Mouse (Mus musculus): ENCODE results near the gene Kcnq1. TPM values are rescaled to one million over a fixed set of nuclear protein-coding genes. Genes with fewer than 3 reads are reported as not detected.

The Kcnq1 gene
- polyA plus RNA-seq, 1 experiment from 2014 or later = 2.1 TPM

DNA sequence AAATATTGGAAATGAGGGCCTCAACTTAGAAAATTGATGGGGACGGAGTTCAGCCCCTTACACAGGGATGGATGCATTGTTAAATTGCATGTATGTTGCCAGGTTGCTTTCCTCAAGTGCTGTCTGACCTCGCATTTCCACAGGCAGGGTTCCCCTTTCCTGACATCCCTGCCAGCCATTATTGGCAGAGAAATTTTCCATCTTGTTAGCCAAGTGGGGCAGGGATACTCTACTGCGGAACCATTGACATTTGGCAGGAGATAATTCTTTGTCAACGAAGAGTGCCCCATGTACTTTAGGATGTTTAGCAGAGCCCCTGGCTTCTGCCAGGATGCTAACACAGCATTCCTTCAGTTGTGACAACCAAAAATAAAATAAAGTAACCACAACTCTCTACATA, 104.6 kb downstream of the Kcnq1 start:
- Histone ChIP-seq H3K9ac (ENCODE audit: low read length) (no peak overlapping the region), H3K36me3 (ENCODE audit: control insufficient read depth, insufficient read depth, low read length) (no peaks in the 10 kb centered on the region), H3K27ac (ENCODE audit: low read depth, low read length) (no peak overlapping the region), H3K4me1 (ENCODE audit: control insufficient read depth, insufficient read depth, low read length) (no peaks in the 10 kb centered on the region), H3K27me3 (replicated peaks; ENCODE audit: control insufficient read depth, insufficient read depth, low read length) (no peaks in the 10 kb centered on the region), H3K4me3 (ENCODE audit: low read depth, low read length) (no peak overlapping the region), H3K9me3 (replicated peaks; ENCODE audit: control insufficient read depth, low read length) (no peaks in the 10 kb centered on the region), H3K4me2 (ENCODE audit: low read length) (no peak overlapping the region)
- WGBS = 83% methylated on average over 4 of the region's 4 CpGs
- ATAC-seq = no peak
- no peak for DNase-seq (ENCODE audit: low spot score)

DNA sequence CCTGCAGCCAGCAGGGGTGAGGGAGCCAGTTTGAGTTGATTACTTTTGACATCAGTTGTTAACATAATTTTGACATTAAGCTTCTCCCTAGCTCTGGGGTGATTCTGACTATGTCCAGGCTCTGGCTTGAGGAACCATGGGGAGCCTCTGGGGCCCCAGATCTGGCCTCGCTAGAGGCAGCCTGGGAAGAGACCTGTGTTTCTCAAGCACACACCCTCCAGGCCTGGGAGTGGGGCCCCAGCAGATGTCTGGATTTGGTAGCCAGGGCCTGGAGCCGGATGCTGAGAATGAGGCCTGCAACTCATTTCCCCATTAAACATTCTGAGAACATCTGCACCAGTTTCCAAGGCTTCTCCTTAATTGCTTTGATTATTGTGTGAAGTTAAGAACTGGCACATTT, 145.0 kb downstream of the Kcnq1 start:
- ATAC-seq (no peak), DNase-seq (ENCODE audit: low spot score) (no peak)
- Histone ChIP-seq H3K27ac (ENCODE audit: low read depth, low read length) (no peak overlapping the region), H3K9ac (ENCODE audit: low read length) (no peak overlapping the region), H3K4me3 (ENCODE audit: low read depth, low read length) (no peak overlapping the region), H3K9me3 (replicated peaks; ENCODE audit: control insufficient read depth, low read length) (peaks cover 3% of the 10 kb centered on the region; the same call in 1 of the 2 replicates), H3K4me2 (ENCODE audit: low read length) (no peak overlapping the region), H3K27me3 (replicated peaks; ENCODE audit: control insufficient read depth, insufficient read depth, low read length) (no peaks in the 10 kb centered on the region), H3K4me1 (ENCODE audit: control insufficient read depth, insufficient read depth, low read length) (no peaks in the 10 kb centered on the region), H3K36me3 (ENCODE audit: control insufficient read depth, insufficient read depth, low read length) (0 out of 2 replicates have a peak, but pooled peaks cover 3% of the 10 kb centered on the region)
- WGBS = 86% methylated on average over 2 of the region's 2 CpGs

- DNase-seq (ENCODE audit: low spot score) (no peak), ATAC-seq (no peak)
- Histone ChIP-seq H3K27me3 (replicated peaks; ENCODE audit: control insufficient read depth, insufficient read depth, low read length) (no peaks in the 10 kb centered on the region), H3K36me3 (ENCODE audit: control insufficient read depth, insufficient read depth, low read length) (0 out of 2 replicates have a peak, but pooled peaks cover 3% of the 10 kb centered on the region), H3K4me1 (ENCODE audit: control insufficient read depth, insufficient read depth, low read length) (no peaks in the 10 kb centered on the region), H3K9me3 (replicated peaks; ENCODE audit: control insufficient read depth, low read length) (peaks cover 3% of the 10 kb centered on the region; the same call in 1 of the 2 replicates), H3K27ac (ENCODE audit: low read depth, low read length) (no peak overlapping the region), H3K9ac (ENCODE audit: low read length) (no peak overlapping the region), H3K4me3 (ENCODE audit: low read depth, low read length) (no peak overlapping the region), H3K4me2 (ENCODE audit: low read length) (no peak overlapping the region)
- WGBS = 92% methylated on average over 6 of the region's 6 CpGs
Observed at GRCm38 (mm10) chr7:143253126-143253871, 147.1 kb downstream of the Kcnq1 start.

GRCm38 (mm10) chr7:143254901-143255300, 148.7 kb downstream of the Kcnq1 start:
- Histone ChIP-seq H3K9ac (ENCODE audit: low read length) (no peak overlapping the region), H3K36me3 (ENCODE audit: control insufficient read depth, insufficient read depth, low read length) (0 out of 2 replicates have a peak, but pooled peaks cover 3% of the 10 kb centered on the region), H3K4me1 (ENCODE audit: control insufficient read depth, insufficient read depth, low read length) (no peaks in the 10 kb centered on the region), H3K27ac (ENCODE audit: low read depth, low read length) (no peak overlapping the region), H3K4me2 (ENCODE audit: low read length) (no peak overlapping the region), H3K4me3 (ENCODE audit: low read depth, low read length) (no peak overlapping the region), H3K27me3 (replicated peaks; ENCODE audit: control insufficient read depth, insufficient read depth, low read length) (no peaks in the 10 kb centered on the region), H3K9me3 (replicated peaks; ENCODE audit: control insufficient read depth, low read length) (peaks cover 3% of the 10 kb centered on the region; the same call in 1 of the 2 replicates)
- DNase-seq (ENCODE audit: low spot score) (no peak), ATAC-seq (no peak)
- 86% methylated on average over 2 of the region's 2 CpGs for WGBS

DNA sequence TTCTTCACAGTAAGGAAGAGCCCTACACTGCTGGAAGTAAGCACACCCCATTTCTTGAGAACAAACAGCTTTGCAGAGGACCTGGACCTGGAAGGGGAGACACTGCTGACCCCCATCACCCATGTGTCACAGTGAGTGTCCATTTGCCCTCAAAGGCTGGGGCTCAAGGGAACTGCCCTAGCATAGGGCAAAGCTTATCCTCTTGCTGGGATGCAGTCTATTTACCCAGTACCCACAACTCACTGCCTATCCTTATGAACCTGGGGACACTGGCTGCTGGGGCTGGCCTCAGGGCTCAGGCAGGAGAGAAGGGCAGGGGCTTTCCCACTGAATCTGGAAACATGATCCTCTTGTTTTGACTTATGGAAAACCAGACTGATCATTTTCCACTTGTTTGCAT, 155.1 kb downstream of the Kcnq1 start:
- DNase-seq (ENCODE audit: low spot score) (no peak), ATAC-seq (no peak)
- H3K9ac ChIP-seq (ENCODE audit: low read length) = no peak overlapping the region
- H3K4me2 ChIP-seq (ENCODE audit: low read length) = no peak overlapping the region
- H3K4me1 ChIP-seq (ENCODE audit: control insufficient read depth, insufficient read depth, low read length) = no peaks in the 10 kb centered on the region
- no peak overlapping the region for H3K4me3 ChIP-seq (ENCODE audit: low read depth, low read length)
- no peaks in the 10 kb centered on the region for H3K9me3 ChIP-seq (replicated peaks; ENCODE audit: control insufficient read depth, low read length)
- no peaks in the 10 kb centered on the region for H3K36me3 ChIP-seq (ENCODE audit: control insufficient read depth, insufficient read depth, low read length)
- H3K27ac ChIP-seq (ENCODE audit: low read depth, low read length) = no peak overlapping the region
- H3K27me3 ChIP-seq (replicated peaks; ENCODE audit: control insufficient read depth, insufficient read depth, low read length) = no peaks in the 10 kb centered on the region

DNA sequence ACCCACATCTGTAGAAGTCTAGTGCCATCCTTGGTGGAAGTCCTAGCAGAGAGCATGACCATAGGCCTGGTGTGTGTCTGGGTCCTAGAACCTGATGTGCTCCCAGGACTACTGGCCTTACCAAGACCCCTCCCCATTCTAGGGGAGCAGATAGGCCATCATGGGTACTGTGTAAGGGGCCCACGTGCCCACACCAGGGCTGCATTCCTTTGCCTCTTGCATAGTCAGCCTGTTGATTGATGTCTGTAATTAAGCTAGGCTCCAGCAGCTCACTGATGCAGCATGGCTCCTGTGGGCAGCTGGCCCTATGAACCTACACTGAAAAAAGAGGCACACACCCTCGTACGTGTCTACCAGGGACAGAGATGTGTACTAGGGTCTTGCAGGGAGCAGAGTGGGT, 157.4 kb downstream of the Kcnq1 start:
- H3K4me1 ChIP-seq (ENCODE audit: control insufficient read depth, insufficient read depth, low read length) = no peaks in the 10 kb centered on the region
- no peaks in the 10 kb centered on the region for H3K9me3 ChIP-seq (replicated peaks; ENCODE audit: control insufficient read depth, low read length)
- H3K27me3 ChIP-seq (replicated peaks; ENCODE audit: control insufficient read depth, insufficient read depth, low read length) = no peaks in the 10 kb centered on the region
- no peak overlapping the region for H3K4me2 ChIP-seq (ENCODE audit: low read length)
- H3K27ac ChIP-seq (ENCODE audit: low read depth, low read length) = no peak overlapping the region
- no peak for DNase-seq (ENCODE audit: low spot score)
- WGBS = 72% methylated on average over 3 of the region's 3 CpGs
- H3K9ac ChIP-seq (ENCODE audit: low read length) = no peak overlapping the region
- ATAC-seq = no peak
- no peaks in the 10 kb centered on the region for H3K36me3 ChIP-seq (ENCODE audit: control insufficient read depth, insufficient read depth, low read length)
- H3K4me3 ChIP-seq (ENCODE audit: low read depth, low read length) = no peak overlapping the region

GRCm38 (mm10) chr7:143263966-143264365, 157.8 kb downstream of the Kcnq1 start:
- Histone ChIP-seq H3K9me3 (replicated peaks; ENCODE audit: control insufficient read depth, low read length) (no peaks in the 10 kb centered on the region), H3K27ac (ENCODE audit: low read depth, low read length) (no peak overlapping the region), H3K4me1 (ENCODE audit: control insufficient read depth, insufficient read depth, low read length) (no peaks in the 10 kb centered on the region), H3K4me3 (ENCODE audit: low read depth, low read length) (no peak overlapping the region), H3K9ac (ENCODE audit: low read length) (no peak overlapping the region), H3K36me3 (ENCODE audit: control insufficient read depth, insufficient read depth, low read length) (no peaks in the 10 kb centered on the region), H3K4me2 (ENCODE audit: low read length) (no peak overlapping the region), H3K27me3 (replicated peaks; ENCODE audit: control insufficient read depth, insufficient read depth, low read length) (no peaks in the 10 kb centered on the region)
- no peak for DNase-seq (ENCODE audit: low spot score)
- whole genome bisulfite sequencing = 88% methylated on average over 4 of the region's 4 CpGs
- ATAC-seq = no peak

DNA sequence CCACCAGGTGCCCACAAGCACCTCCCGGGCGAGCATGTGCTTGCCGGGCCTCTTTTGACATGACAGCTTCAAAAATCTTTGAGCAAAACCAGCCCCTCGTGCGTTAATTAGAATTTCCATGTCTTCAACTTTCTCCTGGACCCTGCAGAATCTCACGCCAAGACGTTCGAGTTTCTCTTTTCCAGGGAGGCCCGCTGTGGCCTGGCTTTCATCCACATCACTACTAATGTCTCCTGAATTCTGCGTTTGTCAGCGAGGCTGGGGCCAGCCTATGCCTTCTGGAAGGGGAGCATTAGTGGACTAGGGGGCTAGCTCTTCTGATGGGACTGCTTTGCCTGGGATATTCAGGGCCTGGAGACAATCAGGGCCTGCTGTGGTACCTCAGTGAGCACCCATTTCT, 159.2 kb downstream of the Kcnq1 start:
- no peak for DNase-seq (ENCODE audit: low spot score)
- Histone ChIP-seq H3K27me3 (replicated peaks; ENCODE audit: control insufficient read depth, insufficient read depth, low read length) (no peaks in the 10 kb centered on the region), H3K4me3 (ENCODE audit: low read depth, low read length) (no peak overlapping the region), H3K4me1 (ENCODE audit: control insufficient read depth, insufficient read depth, low read length) (no peaks in the 10 kb centered on the region), H3K4me2 (ENCODE audit: low read length) (no peak overlapping the region), H3K36me3 (ENCODE audit: control insufficient read depth, insufficient read depth, low read length) (no peaks in the 10 kb centered on the region), H3K9me3 (replicated peaks; ENCODE audit: control insufficient read depth, low read length) (no peaks in the 10 kb centered on the region), H3K27ac (ENCODE audit: low read depth, low read length) (no peak overlapping the region), H3K9ac (ENCODE audit: low read length) (no peak overlapping the region)
- WGBS = 90% methylated on average over 11 of the region's 11 CpGs
- no peak for ATAC-seq

DNA sequence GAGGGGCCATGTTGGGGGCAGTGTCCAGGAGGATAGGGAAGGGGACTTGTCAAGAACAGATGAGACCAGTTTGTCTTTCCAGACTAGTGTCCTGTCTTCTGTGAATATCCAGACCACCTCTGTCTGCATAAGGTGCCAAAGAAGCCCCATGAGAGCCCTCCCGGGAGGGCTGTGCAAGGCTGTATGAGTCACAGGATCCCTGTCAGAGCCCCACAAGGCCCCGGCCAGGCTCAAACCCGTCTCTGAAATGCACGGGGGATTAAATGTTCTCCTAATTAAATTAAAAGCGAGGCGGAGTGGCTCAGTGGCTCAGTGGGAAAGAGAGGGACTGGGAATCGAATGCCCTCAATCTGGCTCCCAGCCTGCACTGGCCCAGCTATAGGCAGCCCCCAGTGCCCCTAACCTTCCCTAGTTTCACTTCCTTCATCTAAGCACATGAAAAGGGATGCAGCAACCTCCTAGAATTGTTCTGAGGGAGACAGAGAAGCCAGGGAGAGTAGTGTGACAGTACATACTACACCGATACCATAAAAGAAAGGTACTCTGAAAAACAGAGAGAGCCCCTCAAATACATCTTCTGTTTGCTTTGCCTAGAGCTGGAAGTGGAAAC, 159.8 kb downstream of the Kcnq1 start:
- 47% methylated on average over 8 of the region's 8 CpGs for WGBS
- H3K4me1 ChIP-seq (ENCODE audit: control insufficient read depth, insufficient read depth, low read length) = no peaks in the 10 kb centered on the region
- H3K4me3 ChIP-seq (ENCODE audit: low read depth, low read length) = no peak overlapping the region
- no peak overlapping the region for H3K4me2 ChIP-seq (ENCODE audit: low read length)
- DNase-seq (ENCODE audit: low spot score) = no peak
- no peak overlapping the region for H3K9ac ChIP-seq (ENCODE audit: low read length)
- no peaks in the 10 kb centered on the region for H3K36me3 ChIP-seq (ENCODE audit: control insufficient read depth, insufficient read depth, low read length)
- ATAC-seq = no peak
- no peaks in the 10 kb centered on the region for H3K27me3 ChIP-seq (replicated peaks; ENCODE audit: control insufficient read depth, insufficient read depth, low read length)
- H3K27ac ChIP-seq (ENCODE audit: low read depth, low read length) = no peak overlapping the region
- no peaks in the 10 kb centered on the region for H3K9me3 ChIP-seq (replicated peaks; ENCODE audit: control insufficient read depth, low read length)

All from forebrain, embryonic 14.5 days (tissue).